Mouse (Mus musculus) embryonic facial prominence, embryonic 15.5 days (tissue): ENCODE measurements around the gene Thrsp. TPM values are rescaled to one million over a fixed set of nuclear protein-coding genes. Genes with fewer than 3 reads are reported as not detected.

Source experiments
- ATAC-seq: fragments of 200-750 bp; cut with Nextera tagmentation; 2 replicates; pipeline ENCODE4 v1.8.0; 2017; ENCODE audit warnings: low read depth, moderate TSS enrichment; ENCODE audit not compliant: insufficient number of reproducible peaks, low FRiP score, low TSS enrichment
- H3K27ac ChIP-seq: fragments of 300-500 bp; sonication (generic); replicated peaks from 2 replicates; pipeline ENCODE4 v1.5.1; 2015; ENCODE audit warnings: mild to moderate bottlenecking, inconsistent platforms
- H3K27me3 ChIP-seq: fragments of 300-500 bp; sonication (generic); 2 replicates; pipeline ENCODE4 v1.6.1; 2015; ENCODE audit warnings: inconsistent platforms
- H3K36me3 ChIP-seq: fragments of 300-500 bp; sonication (generic); 2 replicates; pipeline ENCODE4 v1.6.1; 2015; ENCODE audit warnings: mild to moderate bottlenecking, inconsistent platforms
- H3K4me1 ChIP-seq: fragments of 300-500 bp; sonication (generic); 2 replicates; pipeline ENCODE4 v1.6.1; 2015; ENCODE audit warnings: inconsistent platforms
- H3K4me2 ChIP-seq: fragments of 300-500 bp; sonication (generic); replicated peaks from 2 replicates; pipeline ENCODE4 v1.6.1; 2015; ENCODE audit warnings: mild to moderate bottlenecking, inconsistent platforms
- H3K4me3 ChIP-seq: fragments of 300-500 bp; sonication (generic); replicated peaks from 2 replicates; pipeline ENCODE4 v1.5.1; 2015; ENCODE audit warnings: mild to moderate bottlenecking, inconsistent platforms
- H3K9ac ChIP-seq: fragments of 300-500 bp; sonication (generic); 2 replicates; pipeline ENCODE4 v1.6.1; 2015; ENCODE audit warnings: inconsistent platforms
- H3K9me3 ChIP-seq: fragments of 300-500 bp; sonication (generic); replicated peaks from 2 replicates; pipeline ENCODE4 v1.6.1; 2016; ENCODE audit warnings: inconsistent platforms
- WGBS: fragments of 180-500 bp; shearing (Covaris S2); methylation state at CpG from one replicate; pipeline ENCODE4 v1.1.7; 2015; 5-methylcytosine and 5-hydroxymethylcytosine counted together
- polyA plus RNA-seq: library from polyadenylated mRNA; unstranded; fragments of >200 nt; fragmentation: Nextera tagmentation; extraction: Ambion mirVana; gene quantifications from 2 replicates; pipeline ENCODE4 v1.2.1, GENCODE M21; 2015

Thrsp gene
- polyA plus RNA-seq, 1 experiment from 2014 or later = 0.84 TPM

DNA sequence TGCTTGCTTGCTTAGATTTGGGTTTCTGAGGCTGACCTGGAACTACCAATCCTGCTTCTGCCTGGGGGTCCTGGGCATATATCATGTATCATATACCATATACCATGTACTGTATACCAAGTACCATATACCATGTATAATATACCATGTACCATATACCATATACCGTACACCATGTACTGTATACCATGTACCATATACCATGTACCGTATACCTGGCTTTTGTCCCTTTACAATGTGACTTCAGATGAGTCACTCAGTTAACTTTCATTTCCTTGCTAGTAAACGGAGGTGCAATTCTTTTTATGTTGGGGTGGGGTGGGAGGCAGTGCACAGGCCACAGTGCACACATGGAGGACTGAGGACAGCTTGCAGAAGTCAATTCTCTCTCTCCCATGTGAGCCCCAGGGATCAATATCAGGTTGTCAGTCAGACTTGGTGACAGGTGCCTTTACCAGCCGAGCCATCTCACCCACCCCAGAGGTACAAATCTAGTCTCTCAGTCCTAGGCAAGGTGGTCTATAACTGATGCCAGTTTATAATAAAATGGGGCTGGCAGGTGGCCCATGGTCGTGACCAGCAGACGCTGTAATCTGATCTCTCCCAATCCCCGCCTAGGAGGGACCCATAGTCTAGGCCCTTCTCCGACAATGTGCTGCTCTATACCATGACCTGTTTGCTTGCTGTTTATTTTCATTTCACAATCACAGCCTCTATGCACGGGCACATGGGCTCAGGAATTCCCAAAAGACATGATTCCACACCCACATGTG, 2.4 kb downstream of the Thrsp start:
- no peak for ATAC-seq
- H3K4me2 ChIP-seq = no peak overlapping the region
- H3K27me3 ChIP-seq = no peaks in the 10 kb centered on the region
- no peak overlapping the region for H3K4me3 ChIP-seq
- no peaks in the 10 kb centered on the region for H3K9me3 ChIP-seq
- WGBS = 44% methylated on average over 9 of the region's 9 CpGs
- no peak overlapping the region for H3K27ac ChIP-seq
- H3K9ac ChIP-seq = no peak overlapping the region
- H3K4me1 ChIP-seq = no peaks in the 10 kb centered on the region
- H3K36me3 ChIP-seq = peaks cover 21% of the 10 kb centered on the region

DNA sequence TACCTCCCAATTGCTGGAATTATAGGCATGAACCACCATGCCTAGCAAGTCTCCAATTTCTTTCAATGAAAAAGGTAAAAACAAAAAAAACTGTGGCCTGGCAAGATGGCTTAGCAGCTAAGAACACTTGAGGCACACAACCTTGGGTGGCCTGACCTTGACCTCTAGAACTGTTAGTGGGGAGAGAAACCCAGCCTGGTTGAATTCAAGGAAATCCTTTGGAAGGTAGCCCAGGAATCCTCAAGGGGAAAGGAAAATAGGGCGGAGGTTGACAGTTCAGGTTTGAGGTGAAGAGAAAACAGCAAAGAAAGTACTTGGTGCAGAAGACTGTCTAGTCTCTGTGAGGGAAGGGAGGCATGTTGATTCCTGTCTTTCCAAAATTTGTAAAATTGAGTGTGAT, 3.1 kb downstream of the Thrsp start:
- 72% methylated on average over 1 of the region's 1 CpGs for WGBS
- Histone ChIP-seq H3K9me3 (no peaks in the 10 kb centered on the region), H3K36me3 (peaks cover 28% of the 10 kb centered on the region), H3K4me2 (no peak overlapping the region), H3K27ac (no peak overlapping the region), H3K4me3 (no peak overlapping the region), H3K27me3 (no peaks in the 10 kb centered on the region), H3K4me1 (no peaks in the 10 kb centered on the region), H3K9ac (no peak overlapping the region)
- no peak for ATAC-seq

DNA sequence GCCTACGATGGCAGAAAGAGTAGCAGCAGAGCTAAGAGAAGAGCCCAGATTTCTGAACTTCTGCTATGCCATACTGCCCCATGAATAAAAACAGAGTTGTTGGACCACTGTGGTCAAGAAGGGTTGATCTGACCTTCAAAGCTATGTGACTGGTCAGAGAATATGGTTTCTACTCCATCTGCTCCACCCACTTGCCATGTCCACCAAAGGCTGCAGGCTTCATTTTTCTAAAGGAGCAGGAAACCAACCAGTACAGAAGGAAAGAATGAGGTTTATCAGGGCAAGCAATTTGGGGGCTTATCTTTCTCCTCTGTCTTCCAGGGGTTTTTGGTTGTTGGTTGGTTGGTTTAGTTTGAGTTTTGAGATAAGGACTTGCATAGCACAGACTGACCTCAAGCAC, 3.5 kb downstream of the Thrsp start:
- WGBS = 93% methylated on average over 1 of the region's 1 CpGs
- Histone ChIP-seq H3K9me3 (no peaks in the 10 kb centered on the region), H3K36me3 (peaks cover 32% of the 10 kb centered on the region), H3K9ac (no peak overlapping the region), H3K4me3 (no peak overlapping the region), H3K27ac (no peak overlapping the region), H3K27me3 (no peaks in the 10 kb centered on the region), H3K4me1 (no peaks in the 10 kb centered on the region), H3K4me2 (no peak overlapping the region)
- ATAC-seq = no peak

DNA sequence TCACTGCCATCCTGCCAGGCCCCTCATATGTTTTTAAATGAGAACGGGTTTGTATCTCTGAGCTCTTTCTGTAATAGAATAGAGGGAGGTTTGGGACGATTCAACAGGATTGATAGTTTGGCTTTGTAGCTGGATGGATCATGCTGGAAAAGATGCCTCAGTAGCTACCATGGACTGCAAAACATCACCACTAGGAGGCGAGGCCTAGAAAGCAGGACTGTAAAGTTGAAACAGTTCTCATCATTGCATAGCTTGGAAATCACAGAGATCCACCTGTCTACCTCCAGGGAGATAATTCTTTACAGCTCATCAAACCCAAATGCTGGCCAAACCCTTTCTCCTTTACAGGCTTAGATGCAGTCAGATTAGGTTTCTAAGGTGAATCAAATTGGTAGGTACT, 6.0 kb downstream of the Thrsp start:
- no peak for ATAC-seq
- Histone ChIP-seq H3K9me3 (no peaks in the 10 kb centered on the region), H3K4me3 (no peak overlapping the region), H3K27ac (no peak overlapping the region), H3K4me1 (no peaks in the 10 kb centered on the region), H3K36me3 (peaks cover 52% of the 10 kb centered on the region), H3K27me3 (no peaks in the 10 kb centered on the region), H3K9ac (no peak overlapping the region), H3K4me2 (no peak overlapping the region)
- WGBS = 79% methylated on average over 3 of the region's 3 CpGs

DNA sequence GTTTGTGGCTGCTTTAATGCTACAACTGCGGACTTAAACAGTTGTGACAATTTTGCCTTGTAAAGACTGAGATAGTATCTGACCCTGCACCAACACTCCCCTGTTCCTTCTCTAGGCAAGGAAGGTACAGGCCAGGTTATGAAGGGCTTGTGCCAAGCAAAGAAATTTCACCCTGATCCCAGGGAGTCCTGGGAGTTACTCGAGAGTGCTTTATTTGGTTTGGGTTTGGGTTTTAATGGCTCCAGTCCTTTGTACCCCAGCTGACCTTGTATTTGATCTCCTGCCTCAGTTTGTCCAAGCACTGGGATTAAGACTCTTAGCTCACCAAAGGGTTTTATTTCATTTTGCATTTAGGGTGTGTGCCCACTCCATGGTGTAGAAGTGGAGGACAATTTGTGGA, 6.4 kb downstream of the Thrsp start:
- H3K9me3 ChIP-seq = no peaks in the 10 kb centered on the region
- ATAC-seq = no peak
- no peaks in the 10 kb centered on the region for H3K27me3 ChIP-seq
- H3K9ac ChIP-seq = no peak overlapping the region
- no peak overlapping the region for H3K4me2 ChIP-seq
- WGBS = 75% methylated on average over 2 of the region's 2 CpGs
- no peak overlapping the region for H3K27ac ChIP-seq
- H3K4me1 ChIP-seq = no peaks in the 10 kb centered on the region
- no peak overlapping the region for H3K4me3 ChIP-seq
- H3K36me3 ChIP-seq = peaks cover 52% of the 10 kb centered on the region

DNA sequence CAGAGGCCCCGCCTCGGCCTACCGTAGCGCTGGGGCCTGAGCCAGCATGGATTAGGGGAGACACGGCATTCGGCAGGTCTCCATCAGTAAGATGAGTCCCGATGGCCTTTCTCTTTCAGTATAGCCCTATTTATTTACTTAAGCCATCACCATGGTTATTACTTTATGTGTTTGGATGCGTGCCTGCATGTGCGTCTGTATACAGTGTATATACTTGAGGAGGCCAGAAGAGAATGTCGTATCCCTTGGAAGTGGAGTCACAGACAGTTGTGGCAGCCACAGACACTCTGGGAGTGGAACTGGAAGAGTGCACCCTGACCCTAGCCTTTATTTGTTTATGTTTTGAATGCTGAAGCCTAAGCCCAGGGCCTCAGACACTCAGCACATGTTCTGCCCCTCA, 10.4 kb downstream of the Thrsp start:
- no peaks in the 10 kb centered on the region for H3K9me3 ChIP-seq
- H3K4me1 ChIP-seq = no peaks in the 10 kb centered on the region; the same call in 1 of the 2 replicates
- H3K9ac ChIP-seq = no peak overlapping the region
- H3K4me3 ChIP-seq = no peak overlapping the region
- H3K4me2 ChIP-seq = no peak overlapping the region
- no peaks in the 10 kb centered on the region for H3K27me3 ChIP-seq
- WGBS = 79% methylated on average over 10 of the region's 10 CpGs
- ATAC-seq = no peak
- H3K27ac ChIP-seq = no peak overlapping the region
- H3K36me3 ChIP-seq = peaks cover 56% of the 10 kb centered on the region

DNA sequence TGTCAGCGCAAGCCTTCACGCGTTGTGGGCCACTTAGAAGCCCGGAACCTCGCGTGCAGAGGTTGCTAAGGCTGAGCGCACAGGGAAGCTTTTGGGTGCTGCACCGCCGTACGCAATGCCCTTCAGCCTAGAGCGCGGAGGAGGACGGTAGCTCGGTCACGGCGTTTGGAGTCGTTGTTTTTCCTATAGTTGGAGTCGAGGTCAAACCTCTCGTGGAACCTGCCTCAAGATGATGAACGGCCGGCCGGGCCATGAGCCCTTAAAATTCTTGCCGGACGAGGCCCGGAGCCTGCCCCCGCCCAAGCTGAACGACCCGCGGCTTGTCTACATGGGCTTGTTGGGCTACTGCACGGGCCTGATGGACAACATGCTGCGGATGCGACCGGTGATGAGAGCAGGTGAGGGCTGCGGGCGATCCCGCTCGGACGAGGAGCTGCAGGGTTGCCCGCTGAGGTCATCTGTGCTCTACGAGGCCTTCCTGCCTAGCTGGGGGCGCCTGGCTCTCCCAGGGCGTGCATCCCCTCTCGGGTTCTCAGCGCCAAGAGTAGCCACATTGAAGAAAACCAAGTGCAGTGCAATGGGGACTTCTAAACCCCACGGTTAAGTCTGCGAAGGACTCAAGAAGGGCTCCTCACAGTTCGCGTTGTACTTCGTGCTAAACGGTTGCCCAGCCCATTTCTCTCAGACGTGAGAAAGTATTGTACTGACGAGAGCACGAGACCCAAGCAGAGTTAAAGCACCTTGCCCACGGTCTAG, 17.4 kb downstream of the Thrsp start, which contains the start of gene Ndufc2:
Gene Ndufc2, plus strand, starts transcription at position 44 of the 756 bp plus-strand sequence.
- WGBS = under 1% methylated on average over 54 of the region's 54 CpGs
- no peaks in the 10 kb centered on the region for H3K27me3 ChIP-seq
- peak within 1 kb of the TSS; percentile 88 for H3K4me3 ChIP-seq
- H3K9ac ChIP-seq = peak within 1 kb of the TSS; percentile 99
- ATAC-seq = peak; percentile 89
- H3K9me3 ChIP-seq = no peaks in the 10 kb centered on the region
- peak within 1 kb of the TSS; percentile 79 for H3K27ac ChIP-seq
- H3K4me1 ChIP-seq = peaks cover 17% of the 10 kb centered on the region
- peaks cover 16% of the 10 kb centered on the region for H3K36me3 ChIP-seq
- H3K4me2 ChIP-seq = peak within 1 kb of the TSS; percentile 66

DNA sequence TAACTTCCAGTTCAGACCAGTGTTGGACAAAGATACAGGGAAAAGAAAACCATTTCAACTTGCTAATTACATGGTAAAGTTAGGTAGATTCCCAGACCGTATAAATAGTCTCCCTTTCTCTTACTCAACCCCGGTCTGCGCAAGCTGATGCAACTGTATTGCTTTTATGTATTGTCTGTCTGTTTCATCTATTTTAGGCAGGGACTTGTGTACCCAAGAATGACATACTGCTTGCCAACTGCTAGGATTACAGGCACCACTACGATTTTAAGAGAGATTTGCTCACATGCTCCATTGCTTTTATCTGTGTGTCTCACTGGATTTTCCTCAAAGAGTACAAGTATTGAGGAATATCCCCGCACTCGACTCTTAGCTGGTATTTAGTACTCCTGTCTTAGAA, 18.6 kb downstream of the Thrsp start:
- WGBS = 83% methylated on average over 6 of the region's 6 CpGs
- Histone ChIP-seq H3K4me2 (no peak overlapping the region), H3K4me1 (peaks cover 17% of the 10 kb centered on the region), H3K9ac (no peak overlapping the region), H3K27ac (no peak overlapping the region), H3K36me3 (peaks cover 14% of the 10 kb centered on the region), H3K27me3 (no peaks in the 10 kb centered on the region), H3K9me3 (no peaks in the 10 kb centered on the region), H3K4me3 (no peak overlapping the region)
- ATAC-seq = no peak

DNA sequence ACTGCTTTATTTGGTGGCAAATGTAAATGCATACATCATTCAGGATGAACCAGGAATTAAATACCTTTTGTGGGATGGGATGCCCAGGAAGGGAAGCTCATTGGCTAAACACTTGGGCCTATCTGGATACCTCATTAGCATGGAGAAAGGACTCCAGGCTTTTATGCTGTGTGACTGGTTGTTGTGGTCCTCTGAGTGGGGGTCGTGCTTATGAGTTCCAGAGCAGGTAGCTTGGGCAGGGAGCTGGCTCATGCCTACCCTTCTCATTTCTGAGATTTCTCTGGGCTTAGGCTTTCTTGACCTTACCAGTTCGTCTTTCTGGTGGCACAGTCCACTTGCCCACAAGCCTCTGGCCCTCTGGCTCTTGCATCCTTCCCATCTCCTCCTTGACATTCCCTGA, 23.2 kb downstream of the Thrsp start:
- H3K9me3 ChIP-seq = no peaks in the 10 kb centered on the region
- WGBS = 87% methylated on average over 2 of the region's 2 CpGs
- no peak overlapping the region for H3K9ac ChIP-seq
- H3K27ac ChIP-seq = no peak overlapping the region
- ATAC-seq = no peak
- H3K4me2 ChIP-seq = no peak overlapping the region
- H3K4me1 ChIP-seq = no peaks in the 10 kb centered on the region
- H3K4me3 ChIP-seq = no peak overlapping the region
- H3K27me3 ChIP-seq = no peaks in the 10 kb centered on the region
- peaks cover 15% of the 10 kb centered on the region for H3K36me3 ChIP-seq

DNA sequence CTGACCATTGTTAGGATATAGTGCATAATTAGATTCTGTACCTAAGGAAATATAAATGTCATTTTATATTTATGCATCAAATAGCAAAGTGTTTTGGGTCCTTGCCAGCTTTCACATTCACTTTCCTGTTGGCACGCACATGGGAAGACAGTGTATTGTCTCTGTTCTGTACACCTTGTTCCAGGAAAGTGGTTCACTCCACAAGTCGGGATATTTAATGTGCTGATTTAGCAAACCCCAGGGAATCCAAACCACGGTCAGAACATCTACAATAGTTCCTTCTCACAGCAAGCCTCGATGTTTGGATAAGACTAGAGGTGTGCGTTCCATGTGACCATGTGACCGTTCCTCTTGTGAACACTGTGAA, 25.5 kb downstream of the Thrsp start:
- H3K36me3 ChIP-seq = peaks cover 36% of the 10 kb centered on the region
- no peak overlapping the region for H3K9ac ChIP-seq
- H3K4me1 ChIP-seq = no peaks in the 10 kb centered on the region
- 87% methylated on average over 6 of the region's 6 CpGs for WGBS
- no peak overlapping the region for H3K4me2 ChIP-seq
- H3K27me3 ChIP-seq = no peaks in the 10 kb centered on the region
- no peak overlapping the region for H3K27ac ChIP-seq
- H3K4me3 ChIP-seq = no peak overlapping the region
- no peak for ATAC-seq
- no peaks in the 10 kb centered on the region for H3K9me3 ChIP-seq

DNA sequence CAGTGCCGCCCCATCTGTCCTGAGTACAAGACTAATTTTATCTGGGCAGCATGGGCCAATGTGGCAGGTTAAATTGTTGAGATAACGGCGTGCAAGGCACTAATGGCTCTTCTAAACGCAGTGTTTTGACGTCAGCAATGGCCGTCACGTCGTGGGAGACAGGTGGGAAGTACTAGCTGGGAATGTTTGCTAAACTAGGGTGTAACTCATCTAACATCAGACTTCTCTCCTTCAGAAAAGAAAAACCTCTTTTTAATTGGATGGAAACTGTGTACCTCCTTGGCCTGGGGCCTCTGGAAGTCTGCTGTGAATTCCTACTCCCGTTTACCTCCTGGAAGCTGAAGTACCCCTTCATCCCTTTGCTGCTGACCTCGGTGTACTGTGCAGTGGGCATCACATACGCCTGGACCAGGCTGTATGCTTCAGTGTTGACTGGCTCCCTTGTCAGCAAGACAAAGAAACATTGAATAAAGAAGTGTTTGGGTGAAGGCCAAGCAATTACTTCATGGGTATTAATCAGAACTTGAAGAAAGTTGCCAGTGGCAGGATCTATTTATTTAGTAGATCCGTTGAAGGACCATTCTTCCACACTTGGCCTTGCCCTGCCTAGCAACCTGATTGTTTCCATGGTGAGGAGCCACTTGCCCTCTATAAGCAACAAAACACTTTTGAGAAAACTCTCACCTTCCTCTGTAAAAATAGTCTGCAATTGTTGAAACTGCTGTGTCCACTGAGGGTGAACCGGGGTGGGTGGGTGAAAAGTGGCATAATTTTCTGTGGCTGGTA, 26.0 kb downstream of the Thrsp start:
- no peaks in the 10 kb centered on the region for H3K9me3 ChIP-seq
- WGBS = 91% methylated on average over 13 of the region's 13 CpGs
- no peak overlapping the region for H3K27ac ChIP-seq
- ATAC-seq = no peak
- no peak overlapping the region for H3K4me3 ChIP-seq
- H3K4me1 ChIP-seq = no peaks in the 10 kb centered on the region
- no peak overlapping the region for H3K4me2 ChIP-seq
- no peak overlapping the region for H3K9ac ChIP-seq
- peaks cover 42% of the 10 kb centered on the region for H3K36me3 ChIP-seq
- no peaks in the 10 kb centered on the region for H3K27me3 ChIP-seq
